Mouse (Mus musculus): ENCODE measurements around the gene Fbxl17.

DNA sequence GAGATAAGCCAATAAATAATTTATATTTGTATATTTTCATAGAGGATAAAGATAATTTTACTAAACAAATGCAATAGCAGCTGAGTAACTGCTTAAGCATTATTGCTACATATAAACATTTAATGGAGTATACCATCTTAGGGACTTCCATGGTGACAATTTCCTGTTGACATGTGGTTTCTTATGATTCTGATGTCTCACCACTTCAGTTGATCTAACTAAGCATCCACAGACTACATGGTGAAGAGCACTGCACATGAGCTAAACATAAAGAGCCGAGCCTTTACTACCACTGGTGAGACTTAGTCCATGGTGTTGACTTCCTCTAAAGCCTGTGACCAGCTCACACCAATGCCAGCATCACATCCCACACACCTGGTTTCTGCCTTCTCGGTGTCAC lies 175.1 kb downstream of the Fbxl17 start:
- no peak for TF ChIP-seq CTCF (IDR thresholded peaks at IDR 0.05; ENCODE audit: low read depth)
- no peak for TF ChIP-seq EP300 (IDR thresholded peaks at IDR 0.05; ENCODE audit: low read depth)
